Mouse (Mus musculus) cerebellum, adult 11-12 months (tissue): ENCODE results near the gene 1700003E16Rik.
A peak's percentile ranks its signal among the peaks of the same experiment; 100 is the strongest.

Experiments used
- DNase-seq: peaks from one replicate; pipeline ENCODE4 v3.0.0; 2022

The 1700003E16Rik gene

GRCm38 (mm10) chr6:83156259-83156684 is at the start of gene 1700003E16Rik, which contains the start of gene Wdr54:
1700003E16Rik (plus strand) TSS chr6:83156404.
Wdr54 (minus strand) TSS chr6:83156397.
- DNase-seq, result peak; percentile 76

- DNase-seq, result peak; percentile 73
Measured at GRCm38 (mm10) chr6:83107566-83108400, 48.4 kb upstream of the 1700003E16Rik start.

GRCm38 (mm10) chr6:83108762-83109668 is 47.2 kb upstream of the 1700003E16Rik start, which contains the start of gene Mrpl53:
Mrpl53 (plus strand) TSS chr6:83109040.
- peak; percentile 84 for DNase-seq

- DNase-seq, result no peak
Measured at GRCm38 (mm10) chr6:83111510-83112136, 44.6 kb upstream of the 1700003E16Rik start.

- peak; percentile 89 for DNase-seq
Measured at GRCm38 (mm10) chr6:83115011-83115671, 41.1 kb upstream of the 1700003E16Rik start, which contains the start of gene Mogs. Mogs (plus strand) TSS chr6:83115496.

- DNase-seq, result peak; percentile 62
Measured at GRCm38 (mm10) chr6:83115682-83116372, 40.4 kb upstream of the 1700003E16Rik start.

- DNase-seq, result no peak
Measured at GRCm38 (mm10) chr6:83116373-83117164, 39.6 kb upstream of the 1700003E16Rik start.

- DNase-seq, result no peak
Measured at GRCm38 (mm10) chr6:83117165-83117438, 39.1 kb upstream of the 1700003E16Rik start.

GRCm38 (mm10) chr6:83117616-83118015 is 38.6 kb upstream of the 1700003E16Rik start:
- DNase-seq, result no peak

GRCm38 (mm10) chr6:83118369-83118768 is 37.8 kb upstream of the 1700003E16Rik start:
- DNase-seq, result peak; percentile 34

GRCm38 (mm10) chr6:83118825-83119733 is 37.1 kb upstream of the 1700003E16Rik start:
- DNase-seq, result peak; percentile 58

GRCm38 (mm10) chr6:83119734-83120051 is 36.5 kb upstream of the 1700003E16Rik start:
- DNase-seq, result peak; percentile 71

- DNase-seq, result peak; percentile 98
Measured at GRCm38 (mm10) chr6:83120930-83121862, 35.0 kb upstream of the 1700003E16Rik start, which contains the start of gene Wbp1. Wbp1 (minus strand) TSS chr6:83121559.

- peak; percentile 66 for DNase-seq
Measured at GRCm38 (mm10) chr6:83121863-83122710, 34.1 kb upstream of the 1700003E16Rik start.

GRCm38 (mm10) chr6:83122961-83123360 is 33.2 kb upstream of the 1700003E16Rik start:
- DNase-seq, result peak; percentile 32

- DNase-seq, result peak; percentile 90
Measured at GRCm38 (mm10) chr6:83124851-83125312, 31.3 kb upstream of the 1700003E16Rik start.

- DNase-seq, result no peak
Measured at GRCm38 (mm10) chr6:83125331-83125730, 30.9 kb upstream of the 1700003E16Rik start, which contains the start of gene Ino80b. Ino80b (minus strand) TSS chr6:83125431.
